Mouse (Mus musculus): ENCODE data around the gene Gpr68. TPM values are rescaled to one million over a fixed set of nuclear protein-coding genes. Genes with fewer than 3 reads are reported as not detected.

The Gpr68 gene
- polyA plus RNA-seq (2012; rRNA removed; ENCODE audit: low replicate concordance), result 15.5 and 21.1 TPM in 2 replicates

GRCm38 (mm10) chr12:100907598-100908297, at the start of gene Gpr68:
Gene Gpr68 (minus strand): TSS chr12:100908198.

Other genes starting within 250 kb of the Gpr68 start
- gene Rps6ka5, start 181.2 kb downstream of the Gpr68 start, polyA plus RNA-seq (2012; rRNA removed; ENCODE audit: low replicate concordance), result 1.5 and 2.8 TPM in 2 replicates
- gene Dglucy, start 129.1 kb downstream of the Gpr68 start, polyA plus RNA-seq (2012; rRNA removed; ENCODE audit: low replicate concordance), result 12.3 and 22.9 TPM in 2 replicates
- gene Ccdc88c, start 120.9 kb upstream of the Gpr68 start, polyA plus RNA-seq (2012; rRNA removed; ENCODE audit: low replicate concordance), result 23.9 and 35.4 TPM in 2 replicates
- 9.7 and 15.0 TPM in 2 replicates for gene Ppp4r3a, start 175.5 kb upstream of the Gpr68 start, polyA plus RNA-seq (2012; rRNA removed; ENCODE audit: low replicate concordance)

Data from mammary gland, adult 2 months (tissue).